Mouse (Mus musculus): ENCODE data around the gene Sco1.

Gene Sco1

DNA sequence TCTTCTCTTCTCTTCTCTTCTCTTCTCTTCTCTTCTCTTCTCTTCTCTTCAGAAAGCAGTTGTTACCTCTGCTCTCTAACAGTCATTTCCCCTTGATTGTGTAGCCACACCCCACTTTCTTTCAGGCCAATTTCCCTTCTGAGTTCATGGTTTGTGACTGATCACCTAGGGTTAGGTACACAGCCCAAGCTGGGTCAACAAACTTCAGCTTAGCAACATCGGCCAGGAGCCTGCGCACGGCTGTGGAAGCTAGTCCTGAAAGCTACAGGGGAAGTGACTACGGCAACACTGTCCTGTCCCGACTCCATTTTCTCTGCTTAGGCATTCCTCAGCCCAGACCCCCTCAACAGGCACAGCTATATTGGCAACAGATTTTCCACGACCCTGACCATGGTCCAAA is 7.5 kb upstream of the Sco1 start:
- no peak for DNase-seq

DNA sequence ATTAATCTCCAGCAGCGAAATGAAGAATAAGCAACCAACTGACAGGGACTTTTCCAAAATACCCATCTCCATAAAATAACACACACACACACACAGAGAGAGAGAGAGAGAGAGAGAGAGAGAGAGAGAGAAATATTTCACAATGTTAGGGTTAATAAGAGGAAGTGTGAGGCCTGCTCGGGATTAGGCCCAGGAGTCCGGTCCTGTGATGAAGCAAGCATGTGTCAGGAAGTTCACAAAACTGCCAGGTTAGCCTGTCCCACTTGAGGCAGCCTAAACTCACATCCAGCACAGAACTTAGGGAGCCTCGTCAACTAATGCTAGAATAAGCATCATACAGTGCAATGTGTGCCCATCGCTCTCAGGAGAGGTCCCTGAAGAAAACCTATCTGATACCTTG is 5.3 kb upstream of the Sco1 start:
- DNase-seq = no peak

DNA sequence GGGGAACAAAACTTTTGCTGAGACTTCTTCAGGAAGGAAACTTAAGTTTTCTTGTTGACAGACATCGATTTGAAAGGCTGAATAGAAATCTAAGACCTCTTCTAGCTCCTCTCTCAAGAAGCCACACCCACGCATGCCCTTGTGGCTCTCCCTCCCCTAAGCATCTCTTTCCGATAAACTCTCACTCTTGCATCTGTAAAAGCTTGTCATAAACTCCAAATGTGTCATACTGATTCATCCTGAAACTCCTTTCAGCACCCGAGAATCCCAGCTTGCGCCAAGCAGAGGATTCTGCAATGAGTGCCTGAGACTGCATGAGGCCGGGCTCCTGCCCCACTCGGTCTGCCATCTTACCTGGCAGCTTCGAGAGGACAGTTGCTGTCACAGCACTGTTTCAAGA is 4.0 kb upstream of the Sco1 start:
- no peak for DNase-seq

DNA sequence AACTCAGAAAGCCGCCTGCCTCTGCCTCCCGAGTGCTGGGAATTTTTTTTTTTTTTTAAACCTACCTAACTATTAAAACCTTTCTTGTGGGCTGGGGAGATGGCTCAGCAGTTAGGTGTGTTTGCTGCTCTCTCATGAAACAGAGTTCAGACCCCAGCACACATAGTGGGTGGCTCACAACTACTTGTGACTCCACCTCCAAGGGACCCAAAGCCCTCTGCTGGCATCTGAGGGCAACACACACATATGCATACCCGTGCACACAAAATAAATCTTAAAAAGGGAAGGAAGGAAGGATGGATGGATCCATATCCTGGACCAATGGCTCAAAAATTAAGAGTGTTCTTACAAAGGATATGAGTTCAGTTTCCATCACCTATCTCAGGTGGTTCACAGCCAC is 3.2 kb upstream of the Sco1 start:
- no peak for DNase-seq

DNA sequence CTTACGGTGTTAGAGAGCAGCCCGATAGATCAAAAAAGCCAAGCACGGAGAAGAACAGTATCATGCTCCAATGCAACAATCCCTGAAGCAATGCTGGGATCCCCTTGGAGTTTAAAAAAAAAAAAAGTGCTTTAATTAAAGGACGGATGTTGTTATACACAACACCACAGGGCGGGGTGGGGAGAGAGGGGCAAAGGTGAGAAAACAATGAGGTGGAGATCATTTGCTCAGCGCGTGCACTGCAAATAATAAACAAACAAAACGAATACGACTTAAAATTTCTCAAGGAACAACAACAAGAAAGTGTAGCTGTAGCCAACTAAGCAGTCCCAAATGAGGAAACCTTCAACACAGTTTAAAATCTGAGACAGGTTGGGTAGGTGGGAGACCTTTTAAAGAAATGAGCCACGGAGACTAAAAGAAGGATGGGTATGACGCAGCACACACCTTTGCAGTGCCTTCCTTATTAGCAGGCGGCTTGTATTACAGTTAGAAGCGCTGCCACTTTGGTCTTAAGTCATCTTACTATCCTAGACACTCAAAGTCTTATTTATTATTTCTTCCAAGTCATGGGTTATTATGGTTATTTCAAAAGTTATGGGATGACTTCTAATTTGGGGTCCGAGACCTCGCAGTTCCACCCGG is 672 bp upstream of the Sco1 start:
- DNase-seq = no peak

DNA sequence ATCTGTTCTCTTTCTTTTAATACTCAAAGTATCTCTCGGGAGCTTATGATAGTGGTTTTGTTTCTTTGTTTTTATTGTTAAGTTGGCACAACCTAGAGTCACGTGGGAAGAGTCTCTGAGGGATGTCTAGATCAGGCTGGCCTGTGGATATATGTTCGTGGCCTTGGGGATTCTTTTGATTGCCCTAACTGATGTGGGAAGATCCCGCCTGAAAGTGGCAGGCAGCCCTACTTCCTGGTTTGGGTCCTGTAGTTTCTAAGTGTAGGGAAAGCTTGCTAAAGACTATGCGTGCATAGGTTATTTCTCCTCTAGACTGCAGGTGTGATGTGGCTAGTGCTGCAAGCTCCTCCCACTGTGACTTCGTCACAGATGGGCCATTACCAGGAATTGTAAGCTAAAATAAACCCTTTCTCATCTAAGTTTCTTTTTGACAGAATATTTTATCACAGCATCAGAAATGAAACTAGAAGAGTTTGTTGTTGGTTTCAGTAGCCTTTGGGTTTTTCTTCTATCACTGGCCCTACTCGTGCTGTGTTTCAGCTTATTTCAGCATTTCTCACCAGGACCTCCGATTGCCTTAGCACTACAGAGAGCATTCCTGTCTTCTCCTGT is 2.4 kb downstream of the Sco1 start:
- DNase-seq = no peak

DNA sequence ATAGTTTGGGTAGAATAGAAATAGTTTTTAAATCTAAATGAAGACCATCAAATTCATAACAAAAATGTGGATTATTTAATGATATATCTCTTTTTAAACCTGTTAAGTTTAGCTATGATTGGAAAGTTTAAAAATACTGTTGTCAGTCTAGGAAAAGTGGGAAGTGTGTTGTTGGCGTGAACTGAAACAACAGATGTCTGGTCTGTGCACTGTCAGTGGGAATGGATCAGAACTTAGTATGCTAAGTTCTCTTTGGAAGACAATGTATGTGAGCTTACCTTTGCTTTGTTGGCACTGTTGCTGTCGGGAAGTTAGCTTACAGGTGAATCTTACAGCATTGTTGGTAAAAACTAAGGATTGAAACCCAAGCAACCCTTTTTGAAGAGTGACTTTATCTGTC is 8.8 kb downstream of the Sco1 start:
- no peak for DNase-seq

DNA sequence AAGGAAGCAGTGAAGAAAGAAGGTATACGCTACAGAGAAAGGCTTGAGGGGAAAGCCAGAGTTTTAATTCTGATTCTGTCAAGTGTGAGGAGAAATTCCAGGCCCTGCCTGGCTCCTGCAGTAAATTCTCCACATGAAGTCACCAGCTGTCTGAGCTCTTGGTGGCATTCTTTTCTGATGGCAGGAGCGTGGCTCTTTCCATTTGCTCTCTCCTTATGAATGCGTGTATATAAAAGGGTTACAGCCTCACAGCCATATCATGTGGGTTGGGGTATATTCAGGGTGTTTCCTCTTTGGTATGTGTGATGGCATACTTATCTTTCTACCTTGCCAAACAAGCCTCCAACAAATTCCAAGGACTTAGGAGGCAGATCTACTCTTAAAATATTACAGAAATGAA is 10.3 kb downstream of the Sco1 start:
- no peak for DNase-seq

DNA sequence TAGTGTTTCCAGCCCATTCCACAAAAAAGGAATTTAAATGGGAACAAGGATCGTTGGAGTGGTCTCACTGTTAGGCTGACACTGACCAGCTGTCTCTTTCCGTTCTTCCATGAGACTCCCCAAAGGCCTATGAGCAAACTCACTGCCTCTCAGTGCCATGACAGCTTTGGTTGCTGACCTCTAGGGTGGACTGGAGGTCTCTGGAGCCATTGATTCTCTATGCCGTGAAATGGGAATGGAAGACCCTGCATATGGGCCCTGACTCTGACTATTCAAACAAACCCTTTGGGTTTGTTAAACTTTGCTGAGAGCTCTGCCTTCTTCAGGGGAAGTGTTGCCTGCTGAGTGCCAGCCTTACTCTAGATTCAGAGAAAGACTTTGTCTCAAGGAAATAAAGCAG is 15.3 kb downstream of the Sco1 start:
- DNase-seq = no peak

DNA sequence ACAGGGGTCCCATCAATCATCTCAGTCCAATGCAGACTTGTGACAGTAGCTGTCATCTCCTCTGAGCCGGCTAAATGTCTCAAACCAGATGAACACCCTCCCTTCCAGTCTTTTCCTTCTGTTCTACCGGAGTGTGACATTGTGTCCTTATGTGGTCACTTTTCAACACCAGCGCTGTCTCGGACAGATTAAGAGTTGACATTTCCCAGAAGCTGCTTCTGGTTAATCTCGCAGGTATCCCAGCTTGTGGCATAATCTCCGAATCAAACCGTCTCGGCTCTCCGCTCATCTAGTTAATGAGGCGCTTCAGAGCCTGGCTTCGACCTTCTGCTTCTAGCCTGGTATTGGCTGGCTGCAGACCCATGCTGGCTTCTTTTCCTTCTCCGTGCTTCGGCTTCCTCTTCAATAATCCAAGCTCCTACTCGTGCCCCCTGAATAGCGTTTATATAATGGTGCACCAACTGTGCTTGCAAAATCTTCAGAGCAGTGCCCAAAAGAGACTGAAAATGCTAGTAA is 20.2 kb downstream of the Sco1 start:
- no peak for DNase-seq

DNA sequence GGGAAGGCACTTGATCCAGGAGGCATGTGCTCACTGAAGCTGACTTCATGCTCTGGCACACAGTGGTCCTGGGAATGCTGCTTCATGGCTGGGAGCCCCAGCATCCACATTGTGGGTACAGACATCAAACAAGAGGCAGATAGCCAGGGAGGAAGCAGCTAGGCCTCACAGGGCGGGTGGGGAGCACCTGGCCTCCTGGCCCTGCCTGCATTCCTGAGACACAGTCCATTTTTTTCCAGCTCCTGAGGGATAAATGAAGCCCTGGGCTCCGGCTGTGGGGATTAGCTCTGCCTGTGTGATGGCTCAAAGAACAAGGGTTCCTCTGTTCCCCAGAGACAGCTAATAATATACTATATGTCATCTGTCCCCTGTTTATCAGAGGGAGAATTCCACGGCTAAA is 22.6 kb downstream of the Sco1 start:
- no peak for DNase-seq

DNA sequence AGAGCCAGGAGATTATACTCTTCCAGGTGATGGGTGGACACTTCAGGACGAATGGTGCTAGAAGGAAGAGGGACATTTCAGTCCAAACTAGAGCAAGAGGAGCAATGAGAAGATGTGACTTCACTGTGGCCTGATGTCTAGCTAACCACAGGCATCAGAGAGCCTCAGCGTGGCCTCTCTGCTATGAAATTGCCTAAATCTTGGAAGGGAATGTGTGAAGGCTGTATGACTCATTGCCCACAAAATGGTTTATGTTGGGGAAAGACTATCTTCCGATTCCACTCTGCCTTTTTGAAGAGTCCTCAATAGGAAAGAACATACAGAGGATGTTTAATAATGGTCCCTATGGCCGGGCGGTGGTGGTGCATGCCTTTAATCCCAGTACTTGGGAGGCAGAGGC is 24.3 kb downstream of the Sco1 start:
- DNase-seq = no peak

DNA sequence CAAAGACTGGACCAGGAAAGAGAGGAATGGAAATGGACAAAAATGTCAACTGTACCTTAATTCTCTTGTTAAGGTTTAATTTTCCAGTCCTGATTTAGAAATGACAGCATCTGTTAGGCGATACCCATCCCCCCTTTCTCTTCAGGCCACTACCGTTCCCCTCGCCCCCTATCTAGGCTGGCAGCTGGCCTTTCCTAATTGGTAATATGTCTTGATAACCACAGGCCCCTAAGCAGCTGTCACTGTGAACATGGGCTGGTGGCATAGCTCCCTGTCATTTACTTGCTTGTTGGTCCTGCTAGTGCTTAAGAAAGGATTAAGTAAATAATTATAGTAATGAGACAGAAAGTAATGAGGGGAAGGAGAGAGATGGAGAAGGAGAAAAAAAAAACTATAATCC is 25.0 kb downstream of the Sco1 start:
- no peak for DNase-seq

DNA sequence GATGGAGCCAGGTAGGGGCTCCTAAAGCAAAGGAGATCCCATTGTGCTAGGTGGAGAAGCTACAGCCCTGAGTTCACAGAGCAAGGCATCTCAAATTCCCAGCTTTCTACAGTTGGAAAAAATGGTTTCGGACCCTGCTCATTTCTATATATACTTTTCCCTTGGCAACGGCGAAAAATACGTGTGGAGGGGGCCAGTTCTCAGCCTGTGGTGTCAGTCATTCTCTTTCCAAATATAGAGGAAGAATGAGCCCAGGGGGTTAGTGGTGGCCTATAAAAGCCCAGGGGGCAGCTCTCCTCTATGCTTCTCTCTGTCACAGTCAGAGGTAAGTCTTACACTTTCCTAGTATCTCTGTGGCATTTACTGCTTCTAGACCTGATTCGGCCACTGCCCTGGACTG is 25.5 kb downstream of the Sco1 start, which contains the start of gene Myh3:
Myh3 (plus strand) TSS at position 301 of the 400 bp plus-strand sequence.
- DNase-seq = no peak

DNA sequence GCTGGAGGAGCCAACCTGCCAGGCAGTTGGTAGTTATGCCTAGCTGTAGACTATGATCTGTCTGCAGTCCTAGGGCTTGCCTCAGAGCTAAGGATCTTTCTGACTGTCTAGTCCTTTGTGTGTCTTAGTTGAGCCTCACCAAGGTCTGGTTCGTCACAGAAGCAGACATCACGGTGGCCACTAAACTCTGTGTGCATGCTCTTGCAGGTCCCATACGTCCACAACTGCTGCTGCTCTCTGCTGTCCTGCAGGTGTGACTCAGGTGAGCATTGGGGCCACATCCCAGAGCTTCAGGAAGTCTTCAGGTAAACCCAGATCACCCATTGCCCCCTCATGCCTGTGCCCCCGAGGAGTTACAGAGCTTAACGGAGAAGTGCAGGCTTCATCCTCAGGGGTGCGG is 26.4 kb downstream of the Sco1 start:
- no peak for DNase-seq

DNA sequence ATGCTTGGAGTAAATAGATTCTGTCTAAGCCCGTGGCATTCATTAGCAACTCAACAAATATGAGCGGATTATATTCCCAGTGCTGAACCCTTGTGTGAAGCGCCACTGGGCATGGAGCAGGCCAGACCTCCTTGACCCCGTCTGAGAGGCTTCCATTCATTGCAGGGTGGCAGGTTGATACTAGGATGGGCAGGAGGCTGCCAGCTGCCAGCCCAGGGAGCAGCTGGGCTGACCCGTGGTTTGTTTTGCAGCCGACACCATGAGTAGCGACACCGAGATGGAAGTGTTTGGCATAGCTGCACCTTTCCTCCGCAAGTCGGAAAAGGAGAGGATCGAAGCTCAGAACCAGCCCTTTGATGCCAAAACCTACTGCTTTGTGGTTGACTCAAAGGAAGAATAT is 27.3 kb downstream of the Sco1 start:
- no peak for DNase-seq

DNA sequence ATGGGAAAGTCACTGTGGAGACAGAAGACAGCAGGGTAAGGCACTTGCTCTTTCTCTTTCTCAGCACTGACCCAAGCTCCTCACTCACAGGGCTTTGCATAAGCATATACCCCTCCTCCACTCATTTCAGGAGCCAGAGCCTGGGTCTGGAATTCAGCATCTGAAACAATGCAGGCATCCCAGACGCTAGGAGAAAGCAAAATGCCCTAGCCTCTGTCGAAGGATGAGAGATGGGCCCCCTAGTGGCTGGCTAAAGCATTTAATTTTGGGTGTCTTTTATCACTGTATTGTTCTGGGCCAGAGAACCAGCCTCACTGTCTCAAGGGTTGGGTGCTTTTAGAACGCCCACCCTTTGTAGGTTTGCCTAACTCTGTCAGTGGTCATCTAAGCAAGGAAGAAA is 27.7 kb downstream of the Sco1 start:
- no peak for DNase-seq

DNA sequence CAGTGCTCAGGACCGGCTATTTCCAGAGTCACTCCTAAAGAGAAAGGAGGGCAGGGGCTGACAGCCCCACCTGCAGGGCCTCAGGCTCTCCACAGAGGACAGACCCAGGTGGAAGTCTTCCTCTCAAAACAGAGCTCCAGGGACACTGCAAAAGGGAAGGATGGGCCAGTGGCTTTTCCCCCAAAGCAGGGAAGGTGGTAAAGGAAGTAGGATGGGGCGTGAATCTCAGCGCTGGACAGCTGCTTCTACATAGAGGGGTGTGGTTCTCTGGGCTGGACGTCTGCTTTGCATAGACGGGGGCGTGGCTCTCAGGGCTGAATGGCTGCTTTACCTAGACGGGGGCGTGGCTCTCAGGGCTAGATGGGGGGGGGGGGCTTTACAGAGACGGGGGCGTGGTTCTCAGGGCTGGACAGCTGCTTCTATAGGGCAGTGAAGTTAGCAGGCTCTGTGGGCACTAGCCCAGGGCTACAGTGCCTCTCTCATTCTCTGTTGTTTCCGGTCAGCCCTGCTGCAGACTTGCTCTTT is 28.7 kb downstream of the Sco1 start:
- no peak for DNase-seq

DNA sequence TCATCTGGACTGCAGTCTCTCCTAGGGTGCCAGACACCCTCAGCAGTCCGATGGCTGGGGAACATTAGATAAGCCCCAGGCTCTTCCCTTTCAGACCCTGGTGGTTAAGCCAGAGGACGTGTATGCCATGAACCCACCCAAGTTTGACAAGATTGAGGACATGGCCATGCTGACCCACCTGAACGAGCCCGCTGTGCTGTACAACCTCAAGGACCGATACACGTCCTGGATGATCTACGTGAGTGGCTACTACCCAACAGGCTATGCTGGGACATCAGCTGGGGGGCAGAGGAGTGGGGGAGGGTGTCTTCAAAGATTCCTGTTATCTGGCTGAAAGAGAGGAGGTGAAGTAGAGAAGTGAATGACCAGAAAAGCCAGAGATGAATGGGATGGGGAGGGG is 29.7 kb downstream of the Sco1 start:
- no peak for DNase-seq

DNA sequence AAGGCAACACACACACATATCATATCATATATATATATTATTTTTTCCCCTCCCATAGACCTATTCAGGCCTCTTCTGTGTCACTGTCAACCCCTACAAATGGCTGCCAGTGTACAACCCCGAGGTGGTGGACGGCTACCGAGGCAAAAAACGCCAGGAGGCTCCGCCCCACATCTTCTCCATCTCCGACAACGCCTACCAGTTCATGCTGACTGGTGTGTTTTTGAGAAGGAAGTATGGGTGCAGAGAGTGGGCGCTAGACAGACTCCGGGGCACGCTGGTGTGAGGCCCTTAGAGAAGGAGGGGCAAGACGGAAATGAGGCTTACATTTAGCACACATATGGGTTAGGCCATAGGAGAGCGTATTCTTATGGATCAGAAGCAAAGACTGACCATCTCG is 30.3 kb downstream of the Sco1 start:
- no peak for DNase-seq

DNA sequence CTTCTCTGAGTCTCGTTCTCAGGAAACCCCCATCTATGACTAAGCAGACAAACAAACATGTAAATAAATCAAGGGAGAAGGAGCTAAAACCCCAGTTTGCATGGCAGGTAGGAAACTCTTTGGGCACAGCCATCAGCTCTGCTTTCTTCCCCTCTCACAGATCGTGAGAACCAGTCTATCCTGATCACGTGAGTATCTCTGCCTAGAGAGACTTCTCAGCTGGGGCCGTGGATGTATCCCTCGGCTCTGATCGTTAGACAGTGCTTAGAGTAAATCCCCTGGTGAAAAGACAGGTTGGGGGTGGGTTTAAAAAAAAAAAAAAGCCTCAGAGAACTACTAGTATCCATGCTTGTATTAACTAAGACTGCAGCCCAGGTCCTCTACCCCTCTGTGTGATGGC is 30.8 kb downstream of the Sco1 start:
- DNase-seq = no peak

DNA sequence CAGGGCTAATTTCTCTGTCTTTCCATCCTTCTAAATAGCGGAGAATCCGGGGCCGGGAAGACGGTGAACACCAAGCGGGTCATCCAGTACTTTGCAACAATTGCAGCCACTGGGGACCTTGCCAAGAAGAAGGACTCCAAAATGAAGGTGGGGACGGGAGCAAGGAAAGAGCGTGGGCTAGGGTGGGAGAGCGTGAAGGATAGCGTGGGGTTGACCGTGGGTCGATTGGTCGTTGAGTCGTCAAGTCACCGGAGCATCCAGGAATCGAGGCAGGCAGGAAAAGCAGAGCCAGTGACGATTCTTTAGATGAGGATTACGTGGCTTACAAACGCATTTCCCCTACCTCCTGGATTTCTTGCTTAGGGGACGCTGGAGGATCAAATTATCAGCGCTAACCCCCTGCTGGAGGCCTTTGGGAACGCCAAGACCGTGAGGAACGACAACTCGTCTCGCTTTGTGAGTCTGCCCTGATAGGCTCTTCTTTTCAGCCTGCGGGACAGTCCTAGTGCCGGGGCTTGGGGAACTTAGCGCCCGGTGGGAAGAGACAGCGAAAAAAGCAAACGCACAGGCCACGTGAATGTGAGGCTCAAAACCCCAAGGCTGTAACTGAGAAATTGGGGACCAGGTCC is 31.4 kb downstream of the Sco1 start:
- DNase-seq = no peak

DNA sequence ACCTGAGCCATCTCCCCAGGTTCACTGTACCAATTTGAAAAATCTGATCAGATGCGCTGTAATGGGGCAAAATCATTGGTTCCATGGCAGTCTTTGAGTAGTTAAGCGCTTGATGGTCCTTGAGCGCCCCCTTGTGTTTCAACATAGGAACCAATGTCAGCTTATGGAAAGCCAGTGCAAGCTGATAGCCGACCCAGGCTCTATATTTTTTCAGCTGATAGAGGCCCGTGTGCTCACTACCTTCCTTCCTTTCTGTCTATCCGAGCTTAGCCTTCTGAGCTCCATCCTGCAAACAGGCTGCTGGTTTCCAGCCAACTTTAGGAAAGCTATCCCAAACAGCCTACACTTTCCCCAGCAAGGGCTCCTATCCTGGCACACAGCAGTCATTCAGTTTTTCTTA is 33.0 kb downstream of the Sco1 start:
- DNase-seq = peak in 1 of 2 experiments; percentile 19

DNA sequence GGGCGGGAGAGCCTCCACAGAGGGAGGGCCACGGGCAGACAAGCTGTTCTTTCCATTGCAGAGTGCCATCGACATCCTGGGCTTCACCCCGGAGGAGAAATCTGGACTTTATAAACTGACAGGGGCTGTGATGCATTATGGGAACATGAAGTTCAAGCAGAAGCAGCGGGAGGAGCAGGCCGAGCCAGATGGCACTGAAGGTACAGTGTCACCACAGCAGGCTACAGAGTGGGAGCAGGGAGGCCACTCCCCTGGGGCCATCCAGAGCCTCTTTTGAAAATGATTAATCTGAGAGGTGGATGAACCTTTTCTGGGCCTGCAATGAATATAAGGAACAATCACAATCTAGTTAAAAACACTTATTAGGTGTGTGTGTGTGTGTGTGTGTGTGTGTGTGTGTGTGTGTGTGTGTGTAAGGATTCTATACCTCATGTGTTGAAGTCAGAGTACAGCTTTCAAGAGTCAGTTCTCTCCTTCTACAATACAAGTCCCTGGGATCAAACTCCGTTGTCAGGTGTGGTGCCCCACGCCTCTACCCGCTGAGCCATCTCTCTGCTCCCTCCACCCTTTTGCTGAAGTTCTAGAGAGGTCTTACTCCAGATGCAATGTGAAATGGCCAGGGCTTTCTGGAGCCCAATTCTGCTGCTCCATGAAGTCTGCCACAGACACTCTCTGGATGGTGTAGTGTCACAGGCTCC is 34.1 kb downstream of the Sco1 start:
- no peak for DNase-seq
